Mouse (Mus musculus): ENCODE measurements at regions not wholly inside any gene's neighbourhood (a gene's known extent, or its start where the extent isn't known, plus 50 kb on each side); places are given as distances from the start of the nearest gene placed in this dataset.

GRCm38 (mm10) chr16:74984207-74984606, 572.6 kb upstream of the Robo2 start:
- Histone ChIP-seq H3K27me3 (ENCODE audit: insufficient read depth, low read length) (no peaks in the 10 kb centered on the region), H3K4me3 (ENCODE audit: low read depth, low read length) (no peak overlapping the region), H3K36me3 (replicated peaks) (no peaks in the 10 kb centered on the region), H3K9me3 (replicated peaks) (no peaks in the 10 kb centered on the region), H3K4me1 (ENCODE audit: insufficient read depth, low read depth, low read length) (no peaks in the 10 kb centered on the region)
- TF ChIP-seq GATA1 (IDR thresholded peaks at IDR 0.05; ENCODE audit: borderline replicate concordance, low read length), result no peak
- TF ChIP-seq POLR2AphosphoS5 (IDR thresholded peaks at IDR 0.05; ENCODE audit: insufficient replicate concordance, low read depth, low read length), result no peak
- TF ChIP-seq CTCF (IDR thresholded peaks at IDR 0.05; ENCODE audit: low read depth, low read length), result no peak
- TF ChIP-seq TAL1 (conservative IDR thresholded peaks at IDR 0.05; ENCODE audit: low read depth, low read length), result no peak
- no peak for DNase-seq (ENCODE audit: low spot score)
- ATAC-seq (ENCODE audit: extremely low read depth, insufficient number of reproducible peaks, low FRiP score, poor library complexity, severe bottlenecking), result no peak

DNA sequence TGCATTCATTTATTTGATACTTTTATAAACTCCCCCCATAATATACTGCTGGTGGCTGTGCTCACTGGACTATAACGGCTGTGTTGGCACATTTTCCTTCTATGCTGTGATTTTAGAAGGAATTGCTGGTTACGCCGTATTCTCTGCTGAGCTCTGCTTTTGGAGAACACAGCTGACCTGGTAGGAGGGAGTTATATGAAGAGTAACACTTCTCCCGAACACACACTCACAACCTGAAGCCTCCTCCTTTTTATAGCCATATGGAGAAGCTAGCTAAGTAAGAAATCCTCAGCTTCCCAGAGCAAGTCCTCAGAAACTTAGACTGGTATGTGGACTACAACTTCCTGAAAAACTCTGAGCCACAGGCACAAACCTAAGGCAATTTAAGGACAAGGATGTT, 554.5 kb upstream of the Robo2 start:
- Histone ChIP-seq H3K27me3 (ENCODE audit: insufficient read depth, low read length) (no peaks in the 10 kb centered on the region), H3K36me3 (replicated peaks) (no peaks in the 10 kb centered on the region), H3K4me1 (ENCODE audit: insufficient read depth, low read depth, low read length) (no peaks in the 10 kb centered on the region), H3K9me3 (replicated peaks) (no peaks in the 10 kb centered on the region; the same call in 1 of the 2 replicates), H3K4me3 (ENCODE audit: low read depth, low read length) (no peak overlapping the region)
- ATAC-seq (ENCODE audit: extremely low read depth, insufficient number of reproducible peaks, low FRiP score, poor library complexity, severe bottlenecking) (no peak), DNase-seq (ENCODE audit: low spot score) (no peak)
- TF ChIP-seq TAL1 (conservative IDR thresholded peaks at IDR 0.05; ENCODE audit: low read depth, low read length) (no peak), GATA2 (IDR thresholded peaks at IDR 0.05; ENCODE audit: borderline replicate concordance, low read depth, low read length) (no peak), GATA1 (IDR thresholded peaks at IDR 0.05; ENCODE audit: borderline replicate concordance, low read length) (no peak), CTCF (IDR thresholded peaks at IDR 0.05; ENCODE audit: low read depth, low read length) (no peak), POLR2AphosphoS5 (IDR thresholded peaks at IDR 0.05; ENCODE audit: insufficient replicate concordance, low read depth, low read length) (no peak)

DNA sequence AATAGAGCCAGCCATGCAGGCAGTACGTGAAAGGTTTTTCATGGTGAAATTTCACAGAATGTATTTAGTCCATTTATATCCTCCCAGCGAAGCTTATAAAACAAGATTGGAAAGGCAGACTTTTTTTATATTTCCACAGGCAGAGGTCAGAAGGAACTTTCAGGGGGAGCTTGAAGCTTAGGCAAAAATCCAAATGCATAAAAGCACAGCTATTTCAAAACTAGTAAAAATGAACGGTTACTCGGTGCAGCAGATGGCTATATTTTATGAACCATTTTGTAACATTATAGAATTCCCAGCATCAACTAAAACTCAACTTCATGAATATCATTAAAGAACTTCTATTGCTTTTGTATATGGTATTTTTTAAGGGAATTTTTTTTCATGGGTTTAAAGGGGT, 518.1 kb upstream of the Robo2 start:
- no peak overlapping the region for H3K4me3 ChIP-seq (ENCODE audit: low read depth, low read length)
- no peak for DNase-seq (ENCODE audit: low spot score)
- H3K4me1 ChIP-seq (ENCODE audit: insufficient read depth, low read depth, low read length), result no peaks in the 10 kb centered on the region
- H3K36me3 ChIP-seq (replicated peaks), result no peaks in the 10 kb centered on the region
- no peaks in the 10 kb centered on the region for H3K9me3 ChIP-seq (replicated peaks)
- TF ChIP-seq TAL1 (conservative IDR thresholded peaks at IDR 0.05; ENCODE audit: low read depth, low read length) (no peak), GATA1 (IDR thresholded peaks at IDR 0.05; ENCODE audit: borderline replicate concordance, low read length) (no peak), CTCF (IDR thresholded peaks at IDR 0.05; ENCODE audit: low read depth, low read length) (no peak), POLR2AphosphoS5 (IDR thresholded peaks at IDR 0.05; ENCODE audit: insufficient replicate concordance, low read depth, low read length) (no peak), GATA2 (IDR thresholded peaks at IDR 0.05; ENCODE audit: borderline replicate concordance, low read depth, low read length) (no peak)
- H3K27me3 ChIP-seq (ENCODE audit: insufficient read depth, low read length), result no peaks in the 10 kb centered on the region
- ATAC-seq (ENCODE audit: extremely low read depth, insufficient number of reproducible peaks, low FRiP score, poor library complexity, severe bottlenecking), result no peak

GRCm38 (mm10) chr16:74900835-74901234, 489.2 kb upstream of the Robo2 start:
- DNase-seq (ENCODE audit: low spot score), result no peak
- Histone ChIP-seq H3K4me1 (ENCODE audit: insufficient read depth, low read depth, low read length) (no peaks in the 10 kb centered on the region), H3K9me3 (replicated peaks) (no peaks in the 10 kb centered on the region), H3K36me3 (replicated peaks) (no peaks in the 10 kb centered on the region), H3K27me3 (ENCODE audit: insufficient read depth, low read length) (no peaks in the 10 kb centered on the region), H3K4me3 (ENCODE audit: low read depth, low read length) (no peak overlapping the region)
- TF ChIP-seq TAL1 (conservative IDR thresholded peaks at IDR 0.05; ENCODE audit: low read depth, low read length) (no peak), CTCF (IDR thresholded peaks at IDR 0.05; ENCODE audit: low read depth, low read length) (no peak), POLR2AphosphoS5 (IDR thresholded peaks at IDR 0.05; ENCODE audit: insufficient replicate concordance, low read depth, low read length) (no peak), GATA1 (IDR thresholded peaks at IDR 0.05; ENCODE audit: borderline replicate concordance, low read length) (no peak), GATA2 (IDR thresholded peaks at IDR 0.05; ENCODE audit: borderline replicate concordance, low read depth, low read length) (no peak)
- no peak for ATAC-seq (ENCODE audit: extremely low read depth, insufficient number of reproducible peaks, low FRiP score, poor library complexity, severe bottlenecking)

GRCm38 (mm10) chr16:74887724-74888123, 476.1 kb upstream of the Robo2 start:
- Histone ChIP-seq H3K9me3 (replicated peaks) (no peaks in the 10 kb centered on the region), H3K27me3 (ENCODE audit: insufficient read depth, low read length) (no peaks in the 10 kb centered on the region), H3K4me3 (ENCODE audit: low read depth, low read length) (no peak overlapping the region), H3K4me1 (ENCODE audit: insufficient read depth, low read depth, low read length) (no peaks in the 10 kb centered on the region), H3K36me3 (replicated peaks) (no peaks in the 10 kb centered on the region)
- no peak for DNase-seq (ENCODE audit: low spot score)
- no peak for ATAC-seq (ENCODE audit: extremely low read depth, insufficient number of reproducible peaks, low FRiP score, poor library complexity, severe bottlenecking)
- TF ChIP-seq GATA2 (IDR thresholded peaks at IDR 0.05; ENCODE audit: borderline replicate concordance, low read depth, low read length) (no peak), CTCF (IDR thresholded peaks at IDR 0.05; ENCODE audit: low read depth, low read length) (no peak), GATA1 (IDR thresholded peaks at IDR 0.05; ENCODE audit: borderline replicate concordance, low read length) (no peak), POLR2AphosphoS5 (IDR thresholded peaks at IDR 0.05; ENCODE audit: insufficient replicate concordance, low read depth, low read length) (no peak), TAL1 (conservative IDR thresholded peaks at IDR 0.05; ENCODE audit: low read depth, low read length) (no peak)

- ATAC-seq (ENCODE audit: extremely low read depth, insufficient number of reproducible peaks, low FRiP score, poor library complexity, severe bottlenecking), result no peak
- TF ChIP-seq GATA1 (IDR thresholded peaks at IDR 0.05; ENCODE audit: borderline replicate concordance, low read length), result no peak
- no peak for TF ChIP-seq POLR2AphosphoS5 (IDR thresholded peaks at IDR 0.05; ENCODE audit: insufficient replicate concordance, low read depth, low read length)
- no peak for TF ChIP-seq CTCF (IDR thresholded peaks at IDR 0.05; ENCODE audit: low read depth, low read length)
- no peak for TF ChIP-seq TAL1 (conservative IDR thresholded peaks at IDR 0.05; ENCODE audit: low read depth, low read length)
- no peak for TF ChIP-seq GATA2 (IDR thresholded peaks at IDR 0.05; ENCODE audit: borderline replicate concordance, low read depth, low read length)
- no peaks in the 10 kb centered on the region for H3K27me3 ChIP-seq (ENCODE audit: insufficient read depth, low read length)
- H3K9me3 ChIP-seq (replicated peaks), result no peaks in the 10 kb centered on the region
- H3K4me1 ChIP-seq (ENCODE audit: insufficient read depth, low read depth, low read length), result no peaks in the 10 kb centered on the region
- DNase-seq (ENCODE audit: low spot score), result no peak
- no peaks in the 10 kb centered on the region for H3K36me3 ChIP-seq (replicated peaks)
- H3K4me3 ChIP-seq (ENCODE audit: low read depth, low read length), result no peak overlapping the region
Observed at GRCm38 (mm10) chr16:74878603-74879002, 467.0 kb upstream of the Robo2 start.
